ENCODE assay signal across 17 mouse cellular contexts in the genomic region with DNA sequence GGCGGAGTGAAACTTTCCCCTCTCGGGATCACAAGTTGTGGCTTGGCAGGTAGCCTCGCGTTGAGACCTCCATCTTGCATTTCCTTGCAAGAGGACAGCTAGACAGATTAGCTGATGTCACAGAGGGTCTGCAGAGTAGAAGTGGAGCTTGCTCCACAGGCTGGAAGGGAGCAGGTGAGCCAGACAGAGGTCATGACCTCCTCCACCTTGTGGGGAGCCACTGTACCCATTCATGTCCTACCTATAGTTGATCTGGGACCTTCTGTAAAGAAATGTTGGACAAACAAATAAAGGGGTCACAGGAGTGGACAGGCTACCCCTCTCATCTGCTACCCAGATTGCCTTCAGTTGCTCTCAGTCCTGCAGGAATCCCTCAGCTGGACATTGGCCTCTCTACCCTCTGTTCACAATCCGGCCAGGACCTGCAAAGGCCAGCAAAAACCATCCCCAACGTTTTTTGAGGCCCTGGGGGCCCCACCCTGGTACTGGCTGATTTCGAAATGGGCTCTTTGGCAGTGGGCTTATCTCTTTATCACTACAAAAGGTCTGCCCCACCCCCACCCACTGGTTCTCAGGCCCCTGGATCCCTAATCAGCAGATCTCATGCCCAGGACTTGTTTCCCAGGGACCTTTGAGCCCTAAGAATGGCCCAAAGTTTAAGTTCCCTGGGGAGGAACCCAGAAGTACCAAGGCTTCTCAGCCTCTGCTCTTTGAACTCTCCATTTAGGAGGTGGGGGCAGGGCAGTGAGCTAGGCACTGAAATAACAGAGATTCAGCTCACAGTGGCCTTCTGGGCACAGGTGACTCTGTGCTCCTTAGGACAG. TPM values are rescaled to one million over a fixed set of nuclear protein-coding genes. Genes with fewer than 3 reads are reported as not detected.
A peak's percentile ranks its signal among the peaks of the same experiment; 100 is the strongest.
DNase-seq lines count a peak whose midpoint lies in the region; ATAC-seq and TF ChIP-seq lines count a peak whose summit lies in the region.
"Had no signal": no experiment of that assay in that cellular context is flagged by ENCODE, and none has a peak within 500 bp of the region (broad histone marks: within the 10 kb centered on the region; RNA-seq: fewer than 3 reads in every experiment).

No protein-coding gene starts in this region.

- H3K4me3 ChIP-seq in midbrain, embryonic 11.5 days (ENCODE audit: low read depth, low read length) = no peak overlapping the region
- H3K4me3 ChIP-seq in midbrain, postnatal 0 days (ENCODE audit: low read depth, low read length) = no peak overlapping the region
- H3K4me3 ChIP-seq: embryonic facial prominence, embryonic 13.5 days; forebrain, embryonic 12.5 days; neural tube, embryonic 13.5 days had no signal

- no peaks in the 10 kb centered on the region for H3K27me3 ChIP-seq in midbrain, embryonic 11.5 days (ENCODE audit: control insufficient read depth, insufficient read depth, low read length)
- H3K27me3 ChIP-seq in midbrain, postnatal 0 days (ENCODE audit: insufficient read depth, low read length) = no peaks in the 10 kb centered on the region
- H3K27me3 ChIP-seq: forebrain, embryonic 12.5 days; neural tube, embryonic 13.5 days had no signal

- H3K4me2 ChIP-seq in midbrain, embryonic 11.5 days = no peak overlapping the region
- no peak overlapping the region for H3K4me2 ChIP-seq in midbrain, postnatal 0 days (ENCODE audit: low read depth, low read length, poor library complexity, severe bottlenecking)
- H3K4me2 ChIP-seq: embryonic facial prominence, embryonic 13.5 days; forebrain, embryonic 12.5 days; neural tube, embryonic 13.5 days had no signal

- no peak overlapping the region; the same call in 1 of the 2 replicates for H3K9ac ChIP-seq in midbrain, embryonic 11.5 days (ENCODE audit: low read length)
- H3K9ac ChIP-seq in midbrain, postnatal 0 days (replicated peaks; ENCODE audit: low read length, poor library complexity, severe bottlenecking) = no peak overlapping the region
- H3K9ac ChIP-seq: embryonic facial prominence, embryonic 13.5 days; forebrain, embryonic 12.5 days; neural tube, embryonic 13.5 days had no signal

- no peaks in the 10 kb centered on the region for H3K9me3 ChIP-seq in midbrain, embryonic 11.5 days (ENCODE audit: control insufficient read depth, low read length)
- no peaks in the 10 kb centered on the region for H3K9me3 ChIP-seq in midbrain, postnatal 0 days (ENCODE audit: low read length)
- H3K9me3 ChIP-seq: embryonic facial prominence, embryonic 13.5 days; forebrain, embryonic 12.5 days; neural tube, embryonic 13.5 days had no signal

- TF ChIP-seq CTCF in midbrain, postnatal 0 days (IDR thresholded peaks at IDR 0.05) = no peak

- H3K27ac ChIP-seq in midbrain, embryonic 11.5 days (ENCODE audit: low read depth, low read length) = no peak overlapping the region
- H3K27ac ChIP-seq in midbrain, postnatal 0 days (ENCODE audit: low read depth, low read length) = no peak overlapping the region
- H3K27ac ChIP-seq: embryonic facial prominence, embryonic 13.5 days; neural tube, embryonic 13.5 days had no signal

- ATAC-seq in midbrain, embryonic 11.5 days (ENCODE audit: low FRiP score) = no peak
- ATAC-seq in midbrain, postnatal 0 days (ENCODE audit: low FRiP score) = no peak
- ATAC-seq: Patski had no signal

- 47% methylated on average over 7 of the region's 7 CpGs for WGBS in midbrain, embryonic 11.5 days
- 64% methylated on average over 7 of the region's 7 CpGs for WGBS in midbrain, postnatal 0 days

- peaks cover 52% of the 10 kb centered on the region for H3K4me1 ChIP-seq in midbrain, embryonic 11.5 days (ENCODE audit: control insufficient read depth, insufficient read depth, low read length)
- H3K4me1 ChIP-seq in midbrain, postnatal 0 days (ENCODE audit: insufficient read depth, low read length) = peaks cover 8% of the 10 kb centered on the region; the same call in 1 of the 2 replicates

- peak; percentile 75 for DNase-seq in midbrain, embryonic 11.5 days (ENCODE audit: low spot score, missing footprints)
- DNase-seq in midbrain, postnatal 0 days (ENCODE audit: low spot score) = no peak
- peak; percentile 82 to 88 for DNase-seq in kidney, adult 8-10 months
- DNase-seq in liver = peak; percentile 75
- DNase-seq in urinary bladder, adult 2 months (ENCODE audit: low spot score) = no peak
- DNase-seq in thymus, postnatal 4 days = no peak
- DNase-seq in lung, postnatal 4 days = no peak
- DNase-seq: gastrocnemius, postnatal 10 days; lung, postnatal 10 days; midbrain, embryonic 14.5 days; right cerebral cortex, adult 18-20 months had no signal

- no peaks in the 10 kb centered on the region for H3K36me3 ChIP-seq in midbrain, embryonic 11.5 days (ENCODE audit: control insufficient read depth, insufficient read depth, low read length)
- no peaks in the 10 kb centered on the region for H3K36me3 ChIP-seq in midbrain, postnatal 0 days (ENCODE audit: insufficient read depth, low read length)
- H3K36me3 ChIP-seq: embryonic facial prominence, embryonic 13.5 days; forebrain, embryonic 12.5 days; neural tube, embryonic 13.5 days had no signal

RNA-seq across cellular contexts. Expression of gene Nrarp, which starts 5.5 kb away (rescaled TPM):
- 60.3 and 63.9 TPM in 2 replicates for polyA plus RNA-seq in midbrain, embryonic 11.5 days (2014; fragmentation: Nextera tagmentation; extraction: Ambion mirVana)
- 49.2 and 49.9 TPM in 2 replicates for total RNA-seq in midbrain, postnatal 0 days (2014; rRNA removed)
- 16.1 and 16.5 TPM in 2 replicates for polyA plus RNA-seq in midbrain, postnatal 0 days (2015; fragmentation: Nextera tagmentation; extraction: Ambion mirVana)
- 50.1 and 60.0 TPM in 2 replicates for polyA plus RNA-seq in urinary bladder, adult 2 months (2012; rRNA removed)

RNA-seq across cellular contexts. Expression of gene Tor4a, which starts 21.6 kb away (rescaled TPM):
- polyA plus RNA-seq in midbrain, embryonic 11.5 days (2014; fragmentation: Nextera tagmentation; extraction: Ambion mirVana) = 1.4 and 1.5 TPM in 2 replicates
- 1.7 and 3.5 TPM in 2 replicates for total RNA-seq in midbrain, postnatal 0 days (2014; rRNA removed)
- polyA plus RNA-seq in midbrain, postnatal 0 days (2015; fragmentation: Nextera tagmentation; extraction: Ambion mirVana) = 0.98 and 1.3 TPM in 2 replicates
- polyA plus RNA-seq in urinary bladder, adult 2 months (2012; rRNA removed) = 22.6 and 25.3 TPM in 2 replicates

RNA-seq across cellular contexts. Expression of gene Nelfb, which starts 36.2 kb away (rescaled TPM):
- polyA plus RNA-seq in midbrain, embryonic 11.5 days (2014; fragmentation: Nextera tagmentation; extraction: Ambion mirVana) = 96.4 and 102 TPM in 2 replicates
- total RNA-seq in midbrain, postnatal 0 days (2014; rRNA removed) = 87.0 and 101 TPM in 2 replicates
- 90.4 TPM in 2 replicates for polyA plus RNA-seq in midbrain, postnatal 0 days (2015; fragmentation: Nextera tagmentation; extraction: Ambion mirVana)
- polyA plus RNA-seq in urinary bladder, adult 2 months (2012; rRNA removed) = 55.4 and 60.6 TPM in 2 replicates

RNA-seq across cellular contexts. Expression of gene Stpg3, which starts 39.4 kb away (rescaled TPM):
- not detected in 2 replicates for polyA plus RNA-seq in midbrain, embryonic 11.5 days (2014; fragmentation: Nextera tagmentation; extraction: Ambion mirVana)
- 0.38 TPM in 1 of 2 replicates, not detected in the other for total RNA-seq in midbrain, postnatal 0 days (2014; rRNA removed)
- polyA plus RNA-seq in midbrain, postnatal 0 days (2015; fragmentation: Nextera tagmentation; extraction: Ambion mirVana) = not detected in 2 replicates
- not detected in 2 replicates for polyA plus RNA-seq in urinary bladder, adult 2 months (2012; rRNA removed)
- total RNA-seq: gastrocnemius, postnatal 10 days had no signal
- polyA plus RNA-seq: forebrain, embryonic 12.5 days; heart, embryonic 16.5 days had no signal

RNA-seq across cellular contexts. Expression of gene Fam166a, which starts 43.5 kb away (rescaled TPM):
- 0.94 TPM in 1 of 2 replicates, not detected in the other for polyA plus RNA-seq in midbrain, embryonic 11.5 days (2014; fragmentation: Nextera tagmentation; extraction: Ambion mirVana)
- total RNA-seq in midbrain, postnatal 0 days (2014; rRNA removed) = not detected in 2 replicates
- polyA plus RNA-seq in midbrain, postnatal 0 days (2015; fragmentation: Nextera tagmentation; extraction: Ambion mirVana) = 1.5 TPM in 1 of 2 replicates, not detected in the other
- polyA plus RNA-seq in urinary bladder, adult 2 months (2012; rRNA removed) = 0.08 and 0.10 TPM in 2 replicates
- total RNA-seq: gastrocnemius, postnatal 10 days had no signal
- polyA plus RNA-seq: embryonic facial prominence, embryonic 13.5 days; heart, embryonic 16.5 days; limb, embryonic 11.5 days; midbrain, embryonic 14.5 days had no signal

Comparison
In these comparisons a context has a peak if more than half of its experiments do, and no peak if none do; other contexts are left out.
1. DNase-seq: peak in midbrain, embryonic 11.5 days (single experiment), kidney, adult 8-10 months (2 of 2) and liver (single experiment); none in midbrain, postnatal 0 days (single experiment), urinary bladder, adult 2 months (single experiment), thymus, postnatal 4 days (single experiment) and lung, postnatal 4 days (0 of 2).